Mouse (Mus musculus): ENCODE results near the gene Tbck. TPM values are rescaled to one million over a fixed set of nuclear protein-coding genes. Genes with fewer than 3 reads are reported as not detected.

The Tbck gene
- polyA plus RNA-seq, 1 experiment: not detected

DNA sequence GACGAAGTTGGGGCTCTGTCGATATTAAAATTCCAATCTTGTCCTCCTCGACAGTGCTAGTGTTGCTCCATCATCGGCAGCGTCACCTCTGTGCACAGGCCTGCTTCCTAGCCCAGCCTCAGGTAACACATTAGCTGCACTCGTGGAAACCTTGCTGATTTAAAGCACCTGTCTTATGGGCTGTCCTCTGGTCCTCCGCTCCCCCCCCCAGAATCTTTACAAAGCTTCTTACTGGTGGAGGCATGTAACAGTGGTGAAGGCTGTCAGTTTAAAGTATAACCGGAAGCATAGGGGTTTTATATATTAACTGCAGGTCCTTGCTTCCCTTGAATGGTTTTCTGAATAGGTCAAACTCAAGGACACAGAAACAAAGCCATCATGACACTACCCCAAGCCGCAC, 199.3 kb downstream of the Tbck start:
- Histone ChIP-seq H3K4me3 (ENCODE audit: insufficient read depth, low read depth, low read length) (no peak overlapping the region), H3K4me1 (ENCODE audit: control insufficient read depth, insufficient read depth, low read length) (no peaks in the 10 kb centered on the region; the same call in 1 of the 2 replicates), H3K27ac (ENCODE audit: insufficient read depth, low read depth, low read length) (no peak overlapping the region)
- TF ChIP-seq POLR2A (IDR thresholded peaks at IDR 0.05; ENCODE audit: insufficient read depth, low read depth, low read length): no peak
- 87% methylated on average over 9 of the region's 9 CpGs for WGBS

DNA sequence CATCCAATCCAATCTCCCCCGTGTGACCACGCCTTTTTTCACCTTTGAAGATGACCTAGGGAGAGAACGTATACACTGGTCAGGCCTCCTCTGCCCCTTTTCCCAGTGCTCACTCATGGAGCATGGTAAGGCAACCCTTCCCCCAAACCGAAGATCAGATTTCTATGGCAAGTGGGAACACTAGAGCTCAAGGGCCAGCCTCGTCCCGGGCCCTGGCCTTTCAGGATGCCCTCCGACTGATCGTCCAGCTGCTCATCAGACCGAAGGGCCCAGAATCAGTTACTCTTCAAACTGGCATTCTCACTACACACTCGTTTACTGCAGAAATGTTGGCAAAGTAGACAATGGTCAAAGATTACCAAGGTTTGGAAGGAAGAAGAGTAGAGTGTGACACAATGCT, 200.5 kb downstream of the Tbck start:
- H3K4me3 ChIP-seq (ENCODE audit: insufficient read depth, low read depth, low read length): no peak overlapping the region
- no peaks in the 10 kb centered on the region; the same call in 1 of the 2 replicates for H3K4me1 ChIP-seq (ENCODE audit: control insufficient read depth, insufficient read depth, low read length)
- TF ChIP-seq POLR2A (IDR thresholded peaks at IDR 0.05; ENCODE audit: insufficient read depth, low read depth, low read length) (no peak), CTCF (IDR thresholded peaks at IDR 0.05; ENCODE audit: insufficient read depth, low read depth, low read length) (no peak)
- WGBS: 90% methylated on average over 10 of the region's 10 CpGs
- H3K27ac ChIP-seq (ENCODE audit: insufficient read depth, low read depth, low read length): no peak overlapping the region

DNA sequence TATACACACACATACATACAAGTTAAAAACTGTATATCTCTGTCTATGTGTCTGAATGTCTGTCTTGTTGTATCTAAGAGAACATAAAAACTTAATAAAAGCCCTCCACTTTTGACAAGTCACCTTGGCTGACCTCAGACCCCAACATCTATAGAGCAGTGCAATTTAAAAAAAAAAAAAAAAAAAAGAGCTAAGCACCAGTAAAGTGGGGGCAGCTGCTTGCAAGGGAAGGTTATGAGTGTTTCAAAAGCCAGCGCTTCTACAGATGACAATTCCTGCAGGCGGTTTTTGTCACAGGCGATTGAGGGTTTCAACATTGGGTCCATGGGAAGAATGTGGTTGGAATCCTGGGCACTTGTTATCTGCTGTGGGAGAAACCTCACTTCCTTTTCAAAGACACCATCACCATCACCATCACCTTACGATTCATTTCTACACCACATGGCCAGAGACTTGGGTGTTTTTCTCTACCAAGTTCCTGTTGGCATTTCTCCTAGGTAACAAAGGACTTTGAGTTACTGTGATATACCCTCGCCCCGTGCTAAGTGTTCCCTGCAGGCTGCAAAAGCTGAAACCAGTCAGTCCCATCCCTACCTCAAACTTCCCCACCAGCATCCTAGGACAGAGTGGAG, 202.6 kb downstream of the Tbck start:
- Histone ChIP-seq H3K4me3 (ENCODE audit: insufficient read depth, low read depth, low read length) (no peak overlapping the region), H3K27ac (ENCODE audit: insufficient read depth, low read depth, low read length) (no peak overlapping the region), H3K4me1 (ENCODE audit: control insufficient read depth, insufficient read depth, low read length) (no peaks in the 10 kb centered on the region)
- TF ChIP-seq CTCF (IDR thresholded peaks at IDR 0.05; ENCODE audit: insufficient read depth, low read depth, low read length) (no peak), POLR2A (IDR thresholded peaks at IDR 0.05; ENCODE audit: insufficient read depth, low read depth, low read length) (no peak)
- WGBS: 91% methylated on average over 6 of the region's 6 CpGs

DNA sequence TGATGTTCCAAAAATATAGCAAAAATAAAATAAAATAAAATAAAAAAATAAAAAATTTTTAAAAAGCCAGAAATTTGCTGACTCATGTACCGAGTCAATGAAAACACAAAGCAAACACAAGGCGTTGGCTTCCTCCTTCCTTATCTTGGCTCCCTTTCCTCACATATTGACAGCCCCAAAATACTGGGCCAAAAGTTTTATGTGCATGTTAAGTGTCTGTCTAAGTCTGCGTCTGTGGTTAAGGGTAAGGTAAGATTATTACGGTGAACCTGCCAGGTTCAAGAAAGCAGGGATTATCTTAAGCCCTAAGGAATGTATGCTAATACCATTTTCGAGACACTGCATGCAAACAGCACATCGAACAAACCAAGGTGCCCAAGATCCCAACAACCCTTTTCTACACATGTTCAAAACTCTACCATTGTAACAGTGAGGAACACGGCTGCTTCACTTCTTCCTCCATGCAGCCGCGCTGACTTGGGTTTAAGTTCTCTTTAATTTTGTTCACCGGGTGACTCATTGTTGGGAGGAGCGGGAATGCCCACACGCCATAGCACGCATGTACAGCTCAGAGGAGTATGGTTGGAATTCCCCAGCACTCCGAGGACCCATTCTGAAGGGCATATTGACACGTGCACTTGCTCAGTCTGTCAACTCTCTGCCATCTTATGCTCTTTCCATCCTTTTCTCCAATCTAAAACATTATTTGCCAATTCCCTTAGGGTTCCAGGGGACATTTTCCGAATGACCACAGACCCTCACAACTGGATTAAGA, 203.3 kb downstream of the Tbck start:
- WGBS: 95% methylated on average over 16 of the region's 16 CpGs
- H3K27ac ChIP-seq (ENCODE audit: insufficient read depth, low read depth, low read length): no peak overlapping the region
- no peaks in the 10 kb centered on the region for H3K4me1 ChIP-seq (ENCODE audit: control insufficient read depth, insufficient read depth, low read length)
- H3K4me3 ChIP-seq (ENCODE audit: insufficient read depth, low read depth, low read length): no peak overlapping the region
- TF ChIP-seq CTCF (IDR thresholded peaks at IDR 0.05; ENCODE audit: insufficient read depth, low read depth, low read length) (no peak), POLR2A (IDR thresholded peaks at IDR 0.05; ENCODE audit: insufficient read depth, low read depth, low read length) (no peak)

Other genes with a start within 250 kb of the Tbck start
- gene Gimd1, start 54.3 kb upstream of the Tbck start, polyA plus RNA-seq (2012; ENCODE audit: insufficient read depth, insufficient read length, low replicate concordance, missing spikeins): not detected in 2 replicates
- not detected in 2 replicates for gene Aimp1, start 226 bp downstream of the Tbck start, polyA plus RNA-seq (2012; ENCODE audit: insufficient read depth, insufficient read length, low replicate concordance, missing spikeins)

Measured in olfactory bulb, adult 2 months (tissue).